Mouse (Mus musculus) thymus, postnatal 25 days (tissue): ENCODE data around the gene Alpi.

Experiments used
- DNase-seq: peaks from one replicate; pipeline ENCODE4 v3.0.0; 2022

Alpi gene

DNA sequence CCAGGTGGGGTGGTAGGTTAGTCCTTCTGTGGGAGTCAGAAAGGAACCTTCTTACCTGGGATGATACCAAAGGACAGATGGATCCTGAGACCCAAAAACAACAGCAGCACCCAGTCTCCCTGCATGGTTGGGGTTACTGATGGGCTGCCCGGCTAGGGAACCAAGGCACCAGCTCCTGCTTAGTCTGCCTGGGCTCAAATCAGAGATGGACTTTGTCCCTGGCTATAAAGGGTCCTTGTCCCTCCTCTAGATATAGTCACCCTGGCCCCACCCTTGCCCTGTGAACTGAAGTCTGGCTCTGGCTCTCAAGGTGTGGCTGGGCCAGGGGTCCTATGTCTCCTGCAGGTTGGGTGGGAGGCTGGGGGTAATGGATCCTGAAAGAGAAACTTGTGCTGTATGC lies at the start of gene Alpi:
Gene Alpi, minus strand, starts transcription at position 196 of the 400 bp plus-strand sequence.
- no peak for DNase-seq

- no peak for DNase-seq
These were observed 48.0 kb upstream of the Alpi start for GRCm38 (mm10) chr1:87149422-87149821.

DNA sequence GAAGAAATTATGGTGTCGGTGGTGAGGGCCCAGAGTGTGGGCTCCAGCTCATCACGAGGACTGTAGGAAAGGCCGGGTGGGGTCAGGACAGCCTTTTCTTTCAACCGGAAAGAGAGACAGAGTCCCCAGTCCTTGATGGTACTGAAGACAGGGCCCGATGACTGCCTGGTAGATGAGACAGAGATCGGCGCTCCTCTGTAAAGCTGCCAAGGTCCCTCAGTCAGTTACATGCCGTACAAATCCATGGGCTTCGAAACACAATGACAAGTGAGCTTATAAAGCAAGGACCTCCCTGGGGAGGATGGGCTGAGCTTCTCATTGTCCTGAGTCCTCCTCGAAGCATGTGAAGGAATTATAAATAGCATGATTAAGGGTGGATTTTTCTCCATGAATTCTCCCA lies 41.7 kb upstream of the Alpi start:
- no peak for DNase-seq

DNA sequence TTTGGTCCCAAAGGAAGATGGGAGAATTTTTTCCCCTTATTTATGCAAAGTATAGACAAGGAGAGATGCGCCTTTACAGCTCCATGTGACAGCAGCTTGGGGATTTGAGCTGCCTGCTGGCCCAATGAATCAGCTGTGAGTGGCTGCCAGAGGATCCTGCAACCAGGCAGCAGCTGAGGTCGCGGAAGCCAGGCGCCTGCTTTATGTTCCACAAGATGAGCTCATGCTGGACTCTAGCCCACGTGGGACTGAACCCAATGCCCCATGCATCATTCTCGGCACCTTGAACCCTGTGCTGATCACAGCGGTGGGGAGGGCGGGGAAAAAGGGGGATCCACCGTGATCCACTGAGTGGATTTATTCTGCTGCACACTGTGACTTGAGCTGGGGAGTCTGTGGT lies 41.0 kb upstream of the Alpi start:
- DNase-seq = no peak

DNA sequence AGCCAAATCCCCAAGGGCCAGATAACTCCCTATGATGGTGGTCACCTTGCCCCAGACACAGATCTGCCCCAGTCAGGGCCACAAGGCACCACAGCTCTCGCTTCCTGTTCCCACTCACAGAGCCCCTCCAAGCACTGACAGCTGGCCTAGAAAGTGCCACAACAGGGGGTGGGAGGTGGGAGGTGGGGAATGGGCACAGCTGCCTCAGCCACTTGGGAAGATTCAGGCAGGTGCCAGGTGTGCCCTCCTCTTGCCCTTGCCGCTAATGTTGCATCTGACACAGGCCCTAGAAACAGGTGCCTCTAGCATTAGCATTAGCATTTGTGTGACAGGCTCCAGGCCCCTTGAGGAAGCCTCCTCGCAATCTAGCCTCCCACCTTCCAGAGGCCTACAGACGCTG lies 40.1 kb upstream of the Alpi start:
- DNase-seq = no peak

DNA sequence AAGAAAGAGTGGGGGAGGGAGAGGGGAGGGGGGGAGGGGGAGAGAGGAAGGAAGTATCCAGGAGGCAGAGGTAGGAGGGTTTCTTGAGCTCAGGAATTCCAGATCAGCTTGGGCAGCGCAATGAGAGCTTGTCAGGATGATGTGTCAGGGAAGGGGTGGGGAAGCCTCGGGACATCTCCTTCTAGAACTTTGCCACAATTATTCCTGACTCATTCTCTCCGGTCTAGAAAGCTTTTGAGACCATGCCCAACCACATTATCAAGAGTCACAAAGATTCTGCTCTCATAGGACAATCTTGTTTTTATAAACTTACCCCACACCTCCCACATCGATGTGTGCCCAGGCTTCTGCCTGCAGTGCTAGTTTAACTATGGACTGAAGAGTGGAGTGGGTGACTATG lies 30.4 kb upstream of the Alpi start:
- no peak for DNase-seq

DNA sequence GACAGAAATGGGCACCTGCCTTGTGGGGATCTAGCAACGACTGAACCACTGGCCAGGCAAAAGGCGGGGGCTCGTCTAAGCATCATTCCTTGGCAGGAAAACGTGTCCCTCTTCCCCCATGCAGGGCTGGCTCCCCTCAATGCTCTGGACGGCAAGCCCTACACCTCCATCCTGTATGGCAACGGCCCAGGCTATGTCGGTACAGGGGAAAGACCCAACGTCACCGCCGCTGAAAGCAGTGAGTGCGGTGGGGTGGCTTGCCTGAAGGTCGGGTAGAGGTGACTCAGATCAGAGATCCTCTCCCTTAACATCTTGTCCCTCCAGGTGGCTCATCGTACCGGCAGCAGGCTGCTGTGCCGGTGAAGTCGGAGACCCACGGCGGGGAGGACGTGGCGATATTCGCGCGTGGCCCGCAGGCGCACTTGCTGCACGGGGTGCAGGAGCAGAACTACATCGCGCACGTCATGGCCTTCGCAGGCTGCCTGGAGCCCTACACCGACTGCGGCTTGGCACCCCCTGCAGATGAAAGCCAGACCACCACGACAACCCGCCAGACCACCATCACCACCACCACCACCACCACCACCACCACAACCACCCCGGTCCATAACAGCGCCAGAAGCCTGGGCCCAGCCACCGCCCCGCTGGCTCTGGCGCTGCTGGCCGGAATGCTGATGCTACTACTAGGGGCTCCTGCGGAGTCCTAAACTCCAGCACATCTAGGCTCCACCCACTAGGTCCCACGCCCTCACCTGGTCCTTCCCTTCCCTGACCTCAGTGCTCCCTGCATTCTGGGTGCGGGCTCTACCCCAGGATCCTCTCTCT lies 26.0 kb upstream of the Alpi start:
- DNase-seq = peak; percentile 24

DNA sequence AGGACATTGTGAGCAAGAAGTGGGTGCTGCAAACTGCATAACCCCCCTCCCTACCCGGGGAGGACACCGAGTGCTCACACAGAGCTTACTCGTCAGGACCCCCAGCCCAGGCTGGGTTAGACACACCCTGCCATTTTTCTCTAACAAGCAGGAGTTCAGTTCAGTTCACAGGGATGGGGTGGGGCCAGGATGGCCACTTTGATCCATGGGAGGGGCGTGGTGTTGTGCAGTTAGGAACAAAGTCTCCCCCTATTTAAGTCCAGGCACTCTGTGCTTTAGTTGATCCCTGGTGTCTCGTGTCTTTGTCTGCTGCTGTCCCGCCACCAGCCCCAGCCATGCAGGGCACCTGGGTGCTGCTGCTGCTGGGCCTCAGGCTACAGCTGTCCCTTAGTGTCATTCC lies 23.3 kb upstream of the Alpi start, which contains the start of gene Akp3:
Gene Akp3, plus strand, starts transcription at position 301 of the 400 bp plus-strand sequence.
- no peak for DNase-seq

- DNase-seq = no peak
These were observed 13.4 kb upstream of the Alpi start for GRCm38 (mm10) chr1:87114784-87115183.

- peak; percentile 17 for DNase-seq
These were observed 10.4 kb upstream of the Alpi start for GRCm38 (mm10) chr1:87111719-87112354.

GRCm38 (mm10) chr1:87108564-87108963 lies 7.2 kb upstream of the Alpi start:
- no peak for DNase-seq

- DNase-seq = no peak
These were observed 5.1 kb upstream of the Alpi start for GRCm38 (mm10) chr1:87106536-87106935.

- no peak for DNase-seq
These were observed 2.5 kb upstream of the Alpi start for GRCm38 (mm10) chr1:87103936-87104335.

DNA sequence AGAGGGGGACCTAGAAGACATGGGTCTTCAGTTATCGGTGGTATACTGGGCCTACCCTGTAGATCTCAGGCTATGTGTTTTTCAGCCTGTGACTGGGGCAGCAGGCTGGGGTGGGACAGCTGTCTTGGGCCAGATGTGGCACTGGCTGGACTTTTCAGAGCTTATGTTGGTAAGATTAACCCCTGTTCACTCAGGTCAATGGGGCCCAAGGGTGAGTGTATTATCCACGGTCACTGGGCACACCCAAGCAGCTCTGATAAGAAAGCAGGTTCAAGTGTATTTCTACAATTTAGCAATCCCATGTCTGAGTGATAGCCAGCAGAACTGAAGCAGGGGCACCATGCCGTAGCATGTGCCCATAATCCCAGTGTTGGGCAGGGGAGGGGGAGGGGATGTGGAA lies 708 bp upstream of the Alpi start:
- no peak for DNase-seq

GRCm38 (mm10) chr1:87098358-87098975 lies 2.9 kb downstream of the Alpi start:
- peak; percentile 40 for DNase-seq

DNA sequence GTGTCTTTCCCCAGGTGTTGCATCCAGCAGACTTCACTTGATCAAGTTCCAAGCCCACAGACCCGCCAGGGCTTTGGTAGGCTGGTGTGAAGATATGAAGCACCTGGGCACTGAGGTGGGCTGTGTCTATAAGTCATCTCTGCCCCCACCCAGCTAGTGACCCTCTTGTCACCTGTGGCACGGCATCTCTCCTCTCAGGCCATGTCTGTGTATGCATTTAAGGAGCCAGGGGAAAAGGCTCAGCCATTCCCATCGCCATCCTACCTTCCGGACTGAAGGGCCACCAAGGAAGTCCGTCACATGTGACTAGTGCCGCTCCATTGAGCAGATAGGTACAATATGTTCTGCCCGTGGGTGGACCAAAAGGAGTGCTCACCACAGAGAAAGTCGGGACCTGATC lies 5.8 kb downstream of the Alpi start:
- no peak for DNase-seq

GRCm38 (mm10) chr1:87089828-87090227 lies 11.6 kb downstream of the Alpi start, which contains the start of gene Alppl2:
TSS of gene Alppl2 (minus strand) at chr1:87089928.
- no peak for DNase-seq

GRCm38 (mm10) chr1:87089251-87089650 lies 12.2 kb downstream of the Alpi start:
- no peak for DNase-seq

GRCm38 (mm10) chr1:87086964-87087363 lies 14.4 kb downstream of the Alpi start:
- no peak for DNase-seq

- no peak for DNase-seq
These were observed 15.2 kb downstream of the Alpi start for GRCm38 (mm10) chr1:87086196-87086595.

DNA sequence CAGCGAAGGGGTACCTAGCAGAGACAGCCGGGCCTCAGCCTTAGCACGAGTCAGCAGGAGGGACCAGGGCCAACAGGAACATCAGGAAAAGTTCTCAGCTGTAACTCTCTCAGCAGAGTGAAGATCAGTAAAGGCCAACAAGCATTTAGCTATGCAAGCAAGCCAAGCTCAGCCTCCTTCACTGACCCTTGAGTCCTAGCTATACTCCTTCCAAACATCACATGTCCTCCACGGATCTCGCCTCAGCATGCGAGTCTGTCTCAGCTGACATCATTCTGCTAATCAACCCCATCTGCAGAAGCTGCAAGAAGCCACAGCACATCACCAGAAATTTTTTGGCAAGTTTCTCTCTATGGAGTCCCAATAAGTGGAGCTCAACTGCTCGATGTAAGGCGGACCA lies 27.6 kb downstream of the Alpi start:
- DNase-seq = no peak

- DNase-seq = peak; percentile 53
These were observed 30.7 kb downstream of the Alpi start for GRCm38 (mm10) chr1:87070720-87071119.

GRCm38 (mm10) chr1:87060913-87061312 lies 40.5 kb downstream of the Alpi start:
- DNase-seq = no peak
